Mouse (Mus musculus) olfactory bulb, adult 2 months (tissue): ENCODE data around the gene S100a8.

Experiments used
- CTCF ChIP-seq: fragments of 200-500 bp; IDR thresholded peaks from 2 replicates; pipeline ENCODE4 v1.5.1; 2012; ENCODE audit warnings: low read depth, mild to moderate bottlenecking, low read length, moderate library complexity; ENCODE audit not compliant: insufficient read depth
- POLR2A ChIP-seq: fragments of 200-500 bp; IDR thresholded peaks from 2 replicates; pipeline ENCODE4 v1.6.1; 2012; ENCODE audit warnings: mild to moderate bottlenecking, low read depth, low read length, moderate library complexity; ENCODE audit not compliant: insufficient read depth

GRCm38 (mm10) chr3:90659364-90660044 is 9.3 kb upstream of the S100a8 start:
- TF ChIP-seq POLR2A (no peak), CTCF (no peak)
